Mouse (Mus musculus) right cerebral cortex, postnatal 14 days (tissue): ENCODE results near the gene Tmem179.
A peak's percentile ranks its signal among the peaks of the same experiment; 100 is the strongest.

Source experiments
- DNase-seq: peaks from one replicate; pipeline ENCODE4 v3.0.0; 2022

Tmem179 gene

DNA sequence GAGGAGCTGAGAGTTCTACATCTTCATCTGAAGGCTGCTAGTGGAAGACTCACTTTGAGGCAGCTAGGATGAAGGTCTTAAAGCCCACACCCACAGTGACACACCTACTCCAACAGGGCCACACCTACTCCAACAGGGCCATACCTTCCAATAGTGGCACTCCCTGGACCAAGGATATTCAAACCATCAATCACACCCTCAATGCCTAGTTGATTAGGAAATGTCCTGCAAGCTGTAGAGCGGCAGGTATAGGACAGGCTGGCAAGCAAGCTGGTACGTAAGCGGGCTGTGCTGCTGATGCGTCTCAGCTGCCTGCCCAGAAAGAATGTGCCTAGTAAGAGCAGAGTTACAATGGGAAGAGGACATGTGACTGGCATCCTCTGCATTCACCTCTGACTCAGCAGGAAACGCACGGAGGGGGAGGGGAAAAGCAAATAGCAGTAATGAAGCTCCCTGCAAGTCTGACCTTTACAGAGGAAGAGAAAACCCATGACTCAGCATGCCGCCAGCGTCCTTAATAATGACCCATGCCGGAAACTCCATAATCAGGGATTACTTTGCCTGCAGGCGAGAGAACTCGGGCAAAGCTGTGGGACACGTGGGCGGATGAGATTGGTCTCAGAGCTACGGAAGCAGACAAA, at the start of gene Tmem179:
Gene Tmem179, minus strand, starts transcription at position 51 of the 641 bp plus-strand sequence.
- DNase-seq, result no peak

- no peak for DNase-seq
Observed at GRCm38 (mm10) chr12:112563011-112563410, 46.5 kb upstream of the Tmem179 start.

DNA sequence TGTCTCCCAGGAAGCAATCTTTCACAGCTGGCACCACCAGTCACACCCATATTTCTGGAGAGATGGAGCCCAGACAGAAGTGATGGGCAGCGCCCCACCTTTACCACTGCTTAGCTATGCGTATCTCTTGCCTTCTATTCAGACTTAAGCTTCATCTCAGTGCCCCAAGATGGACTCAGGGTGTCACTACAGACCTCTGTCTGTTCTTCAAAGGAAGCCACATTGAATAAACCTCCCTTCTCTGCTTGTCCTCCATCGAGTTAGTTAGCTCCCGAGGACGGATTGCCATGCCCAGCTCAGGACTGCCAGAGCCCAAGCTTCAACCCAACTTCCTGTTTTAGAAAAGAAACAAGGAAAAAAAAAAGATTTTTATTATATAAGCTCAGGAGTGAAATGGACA, 45.9 kb upstream of the Tmem179 start:
- DNase-seq, result no peak

GRCm38 (mm10) chr12:112561163-112561562, 44.6 kb upstream of the Tmem179 start:
- no peak for DNase-seq

- DNase-seq, result no peak
Observed at GRCm38 (mm10) chr12:112560176-112560797, 43.7 kb upstream of the Tmem179 start.

- DNase-seq, result no peak
Observed at GRCm38 (mm10) chr12:112559671-112560070, 43.1 kb upstream of the Tmem179 start.

GRCm38 (mm10) chr12:112559231-112559630, 42.7 kb upstream of the Tmem179 start:
- DNase-seq, result no peak

DNA sequence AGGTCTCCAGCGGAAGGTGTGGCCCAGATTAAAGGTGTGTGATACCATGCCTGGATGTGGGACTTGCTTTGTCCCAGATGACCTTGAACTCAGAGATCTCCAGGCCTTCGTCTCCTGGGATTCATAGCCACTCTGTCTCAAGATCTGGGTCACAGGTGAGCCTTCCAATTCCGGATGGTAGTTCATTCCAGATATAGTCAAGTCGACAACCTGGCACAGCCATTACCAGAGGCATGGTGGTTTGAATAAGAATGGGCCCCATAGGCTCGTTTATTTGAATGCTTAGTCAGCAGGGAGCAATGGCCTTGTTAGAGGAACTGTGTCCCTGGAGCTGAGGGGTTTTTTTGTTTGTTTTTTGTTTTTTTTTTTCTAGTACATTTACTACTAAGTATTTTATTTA, 40.7 kb upstream of the Tmem179 start:
- DNase-seq, result no peak

- no peak for DNase-seq
Observed at GRCm38 (mm10) chr12:112556531-112557060, 40.0 kb upstream of the Tmem179 start.

DNA sequence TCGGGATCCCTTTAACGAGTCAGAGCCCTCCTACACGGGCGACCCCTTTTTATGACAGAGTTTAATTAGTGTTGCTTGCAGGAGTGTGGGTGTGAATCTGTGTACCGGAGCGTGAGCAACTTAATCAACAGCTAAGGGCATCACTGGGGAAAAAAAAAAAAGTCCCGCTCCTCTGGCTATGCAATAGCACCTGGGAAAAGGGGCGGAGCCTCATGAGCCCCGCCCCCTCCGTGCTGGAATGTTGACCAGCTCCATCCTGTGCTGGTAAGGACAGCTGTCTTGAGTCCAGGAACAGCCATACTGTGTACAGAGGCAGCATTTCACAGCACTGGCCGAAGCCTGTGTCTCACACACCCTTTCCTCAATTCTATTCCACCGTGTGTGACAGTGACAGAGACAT, 38.4 kb upstream of the Tmem179 start:
- no peak for DNase-seq

- DNase-seq, result no peak
Observed at GRCm38 (mm10) chr12:112552520-112552919, 36.0 kb upstream of the Tmem179 start.

GRCm38 (mm10) chr12:112551861-112552375, 35.4 kb upstream of the Tmem179 start:
- peak; percentile 75 for DNase-seq

DNA sequence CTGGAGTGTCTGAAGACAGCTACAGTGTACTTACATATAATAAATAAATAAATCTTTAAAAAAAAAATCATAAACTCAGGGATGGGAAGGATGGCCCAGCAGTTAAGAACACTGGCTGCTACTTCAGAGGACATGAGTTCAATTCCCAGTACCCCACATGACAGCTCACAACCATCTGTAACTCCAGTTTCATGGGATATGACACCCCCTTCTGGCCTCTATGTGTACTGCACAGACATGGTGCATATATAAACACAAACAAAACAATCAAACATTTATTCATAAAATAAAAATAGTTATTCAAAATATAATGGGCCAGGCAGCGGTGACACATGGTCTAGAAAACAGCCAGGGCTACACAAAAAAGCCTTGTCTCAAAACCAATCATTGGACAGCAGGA, 32.7 kb upstream of the Tmem179 start:
- DNase-seq, result no peak

DNA sequence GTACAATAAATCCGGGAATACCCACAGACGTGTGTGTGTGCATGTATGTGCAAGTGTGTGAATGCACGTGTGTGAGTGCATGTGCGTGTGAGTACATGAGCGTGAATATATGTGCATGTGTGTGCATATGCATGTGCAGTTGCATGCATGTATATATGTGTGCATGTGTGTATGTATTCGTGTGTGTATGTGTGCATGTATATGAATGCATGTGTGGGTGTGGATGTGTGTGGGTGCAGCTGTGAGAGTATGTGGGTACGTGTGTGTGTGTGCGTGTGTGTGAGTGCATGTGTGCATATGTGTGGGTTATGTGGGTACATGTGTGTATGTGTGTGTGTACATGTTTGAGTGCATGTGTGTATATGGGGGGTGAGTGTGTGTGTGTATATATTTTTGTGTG, 29.6 kb upstream of the Tmem179 start:
- no peak for DNase-seq

DNA sequence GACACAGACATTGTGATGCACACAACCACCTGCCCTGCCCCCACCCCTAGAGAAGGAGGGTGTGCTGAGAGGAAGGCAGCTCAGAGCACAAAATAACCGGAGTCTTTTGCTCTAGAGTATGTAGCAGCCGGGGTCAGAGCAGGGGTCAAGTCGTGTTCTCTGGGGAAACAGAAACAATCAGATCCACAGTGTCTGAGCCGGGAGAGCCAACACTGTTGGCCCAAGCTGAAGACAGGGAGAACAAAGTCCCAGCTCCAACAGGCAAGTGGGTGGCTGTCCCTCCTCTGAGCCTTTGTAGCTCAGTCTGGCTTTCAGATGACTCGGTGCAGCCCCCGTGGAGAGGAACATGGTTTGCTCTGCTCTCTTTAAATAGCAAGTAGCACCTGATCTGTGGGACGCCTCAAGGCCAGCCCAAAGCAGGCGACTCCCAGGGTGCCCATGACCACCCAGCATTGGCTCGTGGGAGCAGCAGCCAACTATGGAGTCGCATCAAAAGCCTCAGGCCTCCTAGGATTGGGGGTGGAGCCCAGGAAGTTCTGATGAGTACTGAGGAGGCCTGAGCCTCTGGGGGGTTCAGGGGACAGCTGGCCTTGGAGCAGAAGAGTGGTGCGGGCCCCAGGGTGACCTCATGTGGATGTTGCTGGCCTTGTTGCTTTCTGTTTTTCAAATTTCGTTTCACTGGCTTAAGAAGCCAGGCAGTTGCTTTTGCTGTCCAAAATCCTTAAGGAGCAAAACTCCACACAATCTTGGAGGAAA, 28.6 kb upstream of the Tmem179 start:
- DNase-seq, result no peak

DNA sequence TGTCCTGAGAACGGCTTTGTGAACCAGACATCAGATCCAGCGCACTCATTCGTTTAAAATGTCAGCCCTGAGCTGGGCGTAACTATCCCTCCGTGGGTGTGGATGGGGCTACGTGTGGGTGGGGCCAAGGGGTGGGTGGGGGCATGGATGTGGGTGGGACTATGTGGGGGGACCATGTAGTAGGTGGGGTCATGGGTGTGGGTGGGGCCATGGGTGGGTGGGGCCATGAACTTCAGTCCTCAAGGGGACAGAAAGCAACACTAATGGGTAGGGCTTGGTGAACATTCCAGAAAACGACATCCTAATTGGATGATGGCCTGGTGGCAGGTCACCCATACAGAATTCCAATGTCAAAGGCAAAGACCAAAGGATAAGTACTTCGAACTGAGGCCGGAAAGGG, 27.4 kb upstream of the Tmem179 start:
- no peak for DNase-seq

- peak; percentile 96 for DNase-seq
Observed at GRCm38 (mm10) chr12:112542920-112543300, 26.4 kb upstream of the Tmem179 start.

- no peak for DNase-seq
Observed at GRCm38 (mm10) chr12:112542257-112542919, 25.8 kb upstream of the Tmem179 start.

DNA sequence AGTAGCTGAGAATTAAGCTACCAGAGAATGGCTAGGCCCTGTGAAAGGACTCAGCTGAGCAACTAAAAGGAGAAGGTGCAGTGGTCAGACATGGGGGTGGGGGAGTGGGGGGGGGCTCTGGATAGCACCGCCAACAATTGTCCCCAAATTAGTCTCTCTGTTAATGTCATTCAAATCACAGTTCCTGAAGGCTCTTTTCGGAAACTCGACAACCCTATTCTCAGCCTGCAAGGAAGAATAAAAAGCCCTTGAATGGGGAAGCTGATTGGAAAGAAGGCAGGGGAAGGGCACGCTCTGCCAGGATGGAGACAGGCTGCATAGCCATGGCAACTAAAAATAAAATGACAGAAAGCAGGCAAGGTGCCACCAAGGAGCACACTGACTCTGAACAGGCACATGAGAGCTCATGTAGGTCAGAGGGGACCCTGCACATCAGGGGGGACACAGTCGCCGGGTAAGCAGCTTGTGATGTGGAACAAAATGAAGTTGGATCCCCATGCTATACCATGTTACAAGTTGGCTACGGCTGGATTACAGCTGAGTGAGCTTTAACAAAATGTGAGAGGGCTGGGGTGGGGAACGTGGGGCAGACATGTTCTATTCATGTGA, 25.0 kb upstream of the Tmem179 start:
- no peak for DNase-seq

DNA sequence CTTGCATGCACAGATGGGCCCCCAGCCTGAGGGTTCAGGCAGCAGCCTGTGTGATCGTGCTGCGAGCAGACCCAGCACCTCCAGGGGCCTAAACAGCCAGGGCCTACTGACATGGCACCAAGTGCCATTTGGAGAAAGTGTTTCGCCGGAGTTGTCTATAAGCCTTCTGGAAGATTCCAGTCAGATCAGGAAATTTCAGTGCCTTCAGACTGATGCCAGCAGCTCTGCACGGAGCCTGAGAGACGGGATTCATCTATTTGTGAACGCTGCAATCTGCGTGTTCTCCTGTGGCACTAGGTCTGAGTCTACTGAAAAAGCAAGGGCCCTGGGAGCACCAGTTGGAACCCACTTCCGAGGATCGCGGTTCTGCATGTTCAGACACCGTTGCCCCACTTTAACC, 23.8 kb upstream of the Tmem179 start:
- DNase-seq, result no peak

DNA sequence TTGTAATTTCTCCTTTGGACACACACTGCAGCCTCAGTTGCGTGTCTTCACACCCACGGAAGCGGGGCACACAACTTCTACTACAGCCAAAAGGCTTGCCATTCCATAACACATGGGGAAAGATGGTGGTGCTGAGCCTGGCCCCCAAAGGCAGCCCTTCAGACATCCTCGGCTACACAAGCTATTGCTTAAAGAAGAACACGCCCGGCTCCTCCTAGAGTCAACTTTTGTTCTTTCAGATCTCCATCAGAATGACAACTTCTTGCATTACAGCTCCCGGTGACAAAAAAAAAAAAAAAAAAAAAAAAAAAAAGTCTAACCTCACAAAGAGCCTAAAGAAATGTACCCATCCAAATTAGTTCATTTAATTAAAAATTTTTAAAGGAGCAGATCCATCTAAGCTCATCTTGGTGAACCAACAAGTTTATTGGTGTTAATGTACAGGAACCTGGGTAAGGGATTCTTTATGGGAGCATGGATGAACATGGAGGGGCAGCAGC, 23.0 kb upstream of the Tmem179 start:
- DNase-seq, result no peak

- no peak for DNase-seq
Observed at GRCm38 (mm10) chr12:112538356-112538755, 21.8 kb upstream of the Tmem179 start.
